Mouse (Mus musculus): Measurements from ENCODE around the gene Vmac.

GRCm38 (mm10) chr17:56693395-56693794 is 24.4 kb downstream of the Vmac start:
- TF ChIP-seq POLR2A (IDR thresholded peaks at IDR 0.05; ENCODE audit: insufficient read length, low read depth) (no peak), USF1 (IDR thresholded peaks at IDR 0.05; ENCODE audit: low read depth) (no peak), CEBPB (IDR thresholded peaks at IDR 0.05; ENCODE audit: insufficient read depth, poor library complexity, severe bottlenecking) (no peak), MAX (IDR thresholded peaks at IDR 0.05; ENCODE audit: low read depth) (no peak), TCF12 (IDR thresholded peaks at IDR 0.05; ENCODE audit: insufficient read depth, poor library complexity, severe bottlenecking) (no peak), POLR2AphosphoS2 (IDR thresholded peaks at IDR 0.05; ENCODE audit: insufficient read length, low read depth) (no peak), REST (IDR thresholded peaks at IDR 0.05; ENCODE audit: insufficient read depth, insufficient read length) (no peak)
